Mouse (Mus musculus) midbrain, embryonic 11.5 days (tissue): Measurements from ENCODE around the gene Gm10447. TPM values are rescaled to one million over a fixed set of nuclear protein-coding genes. Genes with fewer than 3 reads are reported as not detected.

Experiments
- ATAC-seq: fragments of 200-750 bp; cut with Nextera tagmentation; 2 replicates; pipeline ENCODE4 v1.8.0; 2017; ENCODE audit warnings: moderate TSS enrichment, moderate library complexity; ENCODE audit not compliant: low FRiP score
- DNase-seq: peaks from one replicate; pipeline ENCODE4 v3.0.0; 2015; ENCODE audit warnings: low spot score; ENCODE audit errors: missing footprints
- H3K27ac ChIP-seq: fragments of 300-500 bp; sonication (generic); 2 replicates; pipeline ENCODE4 v1.5.1; 2014; ENCODE audit warnings: low read depth, low read length
- H3K27me3 ChIP-seq: fragments of 300-500 bp; sonication (generic); 2 replicates; pipeline ENCODE4 v1.6.1; 2014; ENCODE audit warnings: mild to moderate bottlenecking, low read length, moderate library complexity, mixed read lengths; ENCODE audit not compliant: control insufficient read depth, insufficient read depth
- H3K36me3 ChIP-seq: fragments of 300-500 bp; sonication (generic); 2 replicates; pipeline ENCODE4 v1.6.1; 2014; ENCODE audit warnings: mild to moderate bottlenecking, low read length, moderate library complexity, mixed read lengths; ENCODE audit not compliant: control insufficient read depth, insufficient read depth
- H3K4me1 ChIP-seq: fragments of 300-500 bp; sonication (generic); 2 replicates; pipeline ENCODE4 v1.6.1; 2014; ENCODE audit warnings: low read length; ENCODE audit not compliant: control insufficient read depth, insufficient read depth
- H3K4me2 ChIP-seq: fragments of 300-500 bp; sonication (generic); 2 replicates; pipeline ENCODE4 v1.6.1; 2014; ENCODE audit warnings: mild to moderate bottlenecking, moderate library complexity
- H3K4me3 ChIP-seq: fragments of 300-500 bp; sonication (generic); 2 replicates; pipeline ENCODE4 v1.5.1; 2014; ENCODE audit warnings: low read depth, low read length
- H3K9ac ChIP-seq: fragments of 300-500 bp; sonication (generic); 2 replicates; pipeline ENCODE4 v1.6.1; 2014; ENCODE audit warnings: low read length
- H3K9me3 ChIP-seq: fragments of 300-500 bp; sonication (generic); 2 replicates; pipeline ENCODE4 v1.6.1; 2016; ENCODE audit warnings: low read length; ENCODE audit not compliant: control insufficient read depth
- WGBS: fragments of 180-500 bp; shearing (Covaris S2); extraction: QIAGEN DNeasy Blood & Tissue Kit; methylation state at CpG from one replicate; pipeline ENCODE4 v1.1.7; 2014; 5-methylcytosine and 5-hydroxymethylcytosine counted together
- polyA plus RNA-seq: library from polyadenylated mRNA; unstranded; fragments of >200 nt; fragmentation: Nextera tagmentation; extraction: Ambion mirVana; gene quantifications from 2 replicates; pipeline ENCODE4 v1.2.1, GENCODE M21; 2014

The Gm10447 gene
- polyA plus RNA-seq, 1 experiment from 2014 or later = not detected

DNA sequence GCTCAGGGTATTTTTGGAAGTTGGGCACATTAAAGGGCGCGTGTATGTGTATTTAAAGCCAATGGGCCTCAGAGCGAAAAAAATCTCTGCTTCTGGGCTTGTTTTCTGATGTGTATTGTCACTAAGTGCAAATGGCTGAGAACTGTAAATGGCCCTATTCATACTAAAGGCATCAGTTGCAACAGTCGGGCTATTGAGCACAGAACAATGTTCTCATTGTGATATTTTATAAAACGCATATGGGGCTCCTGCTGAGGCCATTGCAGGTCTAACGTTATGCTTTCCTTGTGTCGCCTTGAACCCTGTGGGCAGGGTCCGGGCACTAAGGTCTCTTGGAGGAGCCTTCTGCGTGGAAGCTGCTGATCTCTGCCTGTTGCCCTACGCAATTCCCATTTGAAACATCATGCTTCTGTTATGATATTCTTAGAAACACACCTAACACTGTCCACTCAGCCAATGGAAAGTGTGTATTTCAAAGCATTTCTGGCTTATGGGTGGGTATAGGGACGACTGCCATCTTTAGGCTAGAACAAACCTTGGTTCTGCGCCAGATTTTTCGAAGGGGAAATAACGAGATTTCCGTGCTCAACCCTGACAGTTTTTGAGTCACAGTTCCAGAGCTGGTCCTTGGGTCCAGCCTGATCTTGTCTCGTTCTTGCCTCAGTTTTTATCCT, 12.5 kb upstream of the Gm10447 start:
- WGBS = 48% methylated on average over 16 of the region's 16 CpGs
- Histone ChIP-seq H3K9me3 (no peaks in the 10 kb centered on the region), H3K27me3 (peaks cover 53% of the 10 kb centered on the region), H3K9ac (no peak overlapping the region), H3K27ac (no peak overlapping the region), H3K4me1 (peaks cover 9% of the 10 kb centered on the region), H3K4me3 (no peak overlapping the region), H3K36me3 (no peaks in the 10 kb centered on the region), H3K4me2 (no peak overlapping the region)
- ATAC-seq = no peak
- peak; percentile 82 for DNase-seq

DNA sequence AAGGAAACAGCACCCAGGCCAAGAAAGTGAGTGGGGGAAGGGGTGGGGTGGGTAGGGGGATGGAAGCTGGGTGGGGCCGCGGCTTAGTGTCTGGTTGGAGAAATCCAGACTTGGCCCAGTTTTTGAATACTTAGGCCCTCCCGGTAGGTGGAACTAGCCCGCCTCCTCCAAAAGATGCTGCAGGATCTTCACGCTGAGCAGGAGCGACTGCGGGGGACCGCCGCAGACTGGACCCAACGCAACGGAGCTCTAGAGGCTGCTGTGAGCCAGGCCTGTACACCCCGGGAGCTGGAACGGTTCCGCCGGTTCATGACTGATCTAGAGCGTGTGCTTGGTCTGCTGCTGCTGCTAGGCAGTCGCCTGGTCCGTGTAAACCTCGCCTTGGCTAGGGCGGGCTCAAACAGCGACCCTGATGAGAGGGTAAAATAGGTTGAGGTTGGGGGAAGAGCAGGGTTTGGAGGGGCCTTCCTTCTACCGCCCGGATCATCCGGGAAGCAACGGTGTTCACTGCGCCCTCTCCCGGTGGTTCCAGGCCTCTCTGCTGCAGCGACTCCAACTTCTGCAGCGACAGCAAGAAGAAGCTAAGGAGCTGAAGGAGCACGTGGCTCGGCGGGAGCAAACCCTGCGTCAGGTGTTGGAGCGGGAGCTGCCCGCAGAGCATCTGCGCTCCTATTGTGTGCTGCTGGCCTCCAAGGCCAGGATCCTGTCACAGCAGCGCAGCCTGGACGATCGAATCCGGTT, 9.5 kb upstream of the Gm10447 start:
- H3K9ac ChIP-seq = peak overlapping the region; percentile 46; the same call in 1 of the 2 replicates
- no peaks in the 10 kb centered on the region for H3K36me3 ChIP-seq
- H3K9me3 ChIP-seq = no peaks in the 10 kb centered on the region
- H3K4me1 ChIP-seq = peaks cover 13% of the 10 kb centered on the region
- 3% methylated on average over 40 of the region's 40 CpGs for WGBS
- peak overlapping the region; percentile 42 for H3K4me2 ChIP-seq
- peaks cover 75% of the 10 kb centered on the region for H3K27me3 ChIP-seq
- ATAC-seq (peak; percentile 60; the same call in 1 of the 2 replicates), DNase-seq (peak; percentile 98)
- no peak overlapping the region for H3K27ac ChIP-seq
- H3K4me3 ChIP-seq = 0 out of 2 replicates have a peak overlapping the region, but pooled peaks have one; percentile 6

DNA sequence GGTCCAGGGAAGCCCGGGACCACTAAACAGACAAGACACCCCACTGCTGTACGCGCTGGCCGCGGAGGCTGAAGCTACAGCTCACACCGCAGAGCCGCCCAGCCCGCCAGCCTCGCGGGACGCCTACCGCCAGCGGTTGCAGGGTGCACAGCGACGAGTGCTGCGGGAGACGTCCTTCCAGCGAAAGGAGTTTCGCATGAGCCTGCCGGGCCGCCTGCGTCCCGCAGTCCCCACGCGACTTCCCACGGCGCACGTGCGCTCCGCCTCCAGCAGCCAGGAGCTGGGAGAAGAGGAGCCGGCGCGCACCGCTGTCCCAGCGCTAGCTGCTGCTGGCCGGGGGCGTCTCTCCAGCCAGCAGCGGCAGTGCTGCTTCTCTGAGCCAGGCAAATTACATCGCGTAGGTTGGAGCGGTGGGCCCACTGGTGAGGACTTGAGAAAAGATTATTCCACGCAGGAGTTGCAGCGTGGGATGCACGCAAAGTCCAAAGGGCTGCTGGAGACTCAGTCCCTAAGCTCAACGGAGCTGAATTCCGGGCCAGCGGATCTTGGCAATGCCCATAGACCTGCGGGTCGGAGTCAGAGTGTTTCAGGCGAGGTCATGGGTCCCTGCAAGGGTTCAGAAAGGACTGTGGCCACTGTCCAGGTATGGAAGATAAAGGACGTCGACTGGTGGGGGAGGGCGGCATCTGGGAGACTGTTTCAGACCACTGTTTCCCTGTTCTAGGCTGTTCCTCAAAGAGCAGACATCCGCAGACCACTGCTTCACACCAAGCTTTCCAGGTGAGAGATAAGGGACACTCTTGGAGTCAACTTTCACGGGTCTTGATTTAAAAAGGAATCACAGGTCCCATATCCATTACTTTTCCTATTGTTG, 6.9 kb upstream of the Gm10447 start:
- ATAC-seq = no peak
- no peak overlapping the region for H3K27ac ChIP-seq
- peak overlapping the region; percentile 47; the same call in 1 of the 2 replicates for H3K9ac ChIP-seq
- DNase-seq = peak; percentile 94
- H3K27me3 ChIP-seq = peaks cover 63% of the 10 kb centered on the region
- no peaks in the 10 kb centered on the region for H3K9me3 ChIP-seq
- H3K4me3 ChIP-seq = peak overlapping the region; percentile 36
- peak overlapping the region; percentile 64 for H3K4me2 ChIP-seq
- peaks cover 4% of the 10 kb centered on the region; the same call in 1 of the 2 replicates for H3K4me1 ChIP-seq
- 6% methylated on average over 55 of the region's 55 CpGs for WGBS
- H3K36me3 ChIP-seq = no peaks in the 10 kb centered on the region

DNA sequence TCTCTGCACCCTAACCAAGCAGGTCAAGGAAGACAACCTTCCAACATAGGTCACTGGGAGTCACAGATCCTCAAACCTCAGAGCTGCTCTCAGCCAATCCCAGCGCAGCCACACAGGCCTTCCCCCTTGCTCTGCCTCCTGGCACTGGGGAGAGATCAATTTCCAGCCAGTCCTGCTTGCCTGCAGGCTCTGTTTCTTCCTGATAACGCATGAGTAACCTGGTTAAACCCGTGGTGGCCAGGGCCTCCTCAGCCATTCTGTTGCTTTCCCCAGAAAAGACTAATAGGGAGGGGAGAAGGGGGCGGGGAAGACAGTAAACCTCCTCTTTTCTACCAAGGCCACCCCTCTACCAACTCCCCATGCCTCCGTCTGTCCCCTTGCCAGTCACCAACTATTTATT, 4.8 kb upstream of the Gm10447 start:
- Histone ChIP-seq H3K9ac (no peak overlapping the region), H3K4me2 (no peak overlapping the region), H3K4me3 (no peak overlapping the region), H3K9me3 (no peaks in the 10 kb centered on the region), H3K36me3 (no peaks in the 10 kb centered on the region), H3K27me3 (peaks cover 71% of the 10 kb centered on the region), H3K27ac (no peak overlapping the region), H3K4me1 (peaks cover 6% of the 10 kb centered on the region; the same call in 1 of the 2 replicates)
- 17% methylated on average over 5 of the region's 5 CpGs for WGBS
- ATAC-seq = no peak
- no peak for DNase-seq

DNA sequence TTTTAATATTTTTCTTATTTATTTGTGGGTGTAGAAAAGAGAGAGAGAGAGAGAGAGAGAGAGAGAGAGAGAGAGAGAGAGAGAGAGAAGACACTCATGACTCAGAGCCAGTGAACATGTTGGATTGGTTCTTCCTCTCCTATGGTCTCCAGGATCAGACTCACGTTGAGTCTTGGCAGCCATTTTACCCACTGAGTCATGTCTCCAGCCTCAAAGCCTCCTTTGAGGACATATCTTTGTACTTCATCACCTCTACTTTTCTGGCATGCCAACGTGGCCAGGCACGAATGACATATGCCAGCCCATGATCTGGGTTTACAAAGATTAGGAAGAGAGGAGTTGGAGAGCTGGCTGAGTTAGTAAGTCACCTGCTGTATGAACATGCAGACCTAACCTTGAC, 3.3 kb upstream of the Gm10447 start:
- no peak for ATAC-seq
- no peak overlapping the region for H3K4me2 ChIP-seq
- DNase-seq = no peak
- no peak overlapping the region for H3K4me3 ChIP-seq
- peaks cover 6% of the 10 kb centered on the region; the same call in 1 of the 2 replicates for H3K4me1 ChIP-seq
- H3K36me3 ChIP-seq = no peaks in the 10 kb centered on the region
- WGBS = 82% methylated on average over 3 of the region's 3 CpGs
- H3K27ac ChIP-seq = no peak overlapping the region
- peaks cover 62% of the 10 kb centered on the region for H3K27me3 ChIP-seq
- H3K9me3 ChIP-seq = no peaks in the 10 kb centered on the region
- no peak overlapping the region for H3K9ac ChIP-seq

DNA sequence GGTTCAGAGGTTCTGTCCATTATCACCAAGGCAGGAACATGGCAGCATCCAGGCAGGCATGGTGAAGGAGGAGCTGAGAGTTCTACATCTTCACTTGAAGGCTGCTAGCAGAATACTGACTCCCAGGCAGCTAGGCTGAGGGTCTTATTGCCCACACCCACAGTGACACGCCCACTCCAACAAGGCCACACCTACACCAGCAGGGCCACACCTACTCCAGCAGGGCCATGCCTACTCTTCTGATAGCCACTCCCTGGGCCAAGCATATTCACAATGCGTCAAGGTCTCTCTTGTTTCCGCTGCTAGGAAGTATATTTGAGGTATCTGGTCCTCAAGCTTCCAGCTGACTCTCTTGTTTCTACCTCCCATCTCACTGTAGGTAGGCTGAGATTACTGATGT, 2.1 kb upstream of the Gm10447 start:
- 50% methylated on average over 3 of the region's 3 CpGs for WGBS
- H3K4me3 ChIP-seq = no peak overlapping the region
- peaks cover 6% of the 10 kb centered on the region; the same call in 1 of the 2 replicates for H3K4me1 ChIP-seq
- no peaks in the 10 kb centered on the region for H3K9me3 ChIP-seq
- H3K36me3 ChIP-seq = no peaks in the 10 kb centered on the region
- no peak for DNase-seq
- no peak overlapping the region for H3K4me2 ChIP-seq
- H3K9ac ChIP-seq = no peak overlapping the region
- H3K27ac ChIP-seq = no peak overlapping the region
- peaks cover 50% of the 10 kb centered on the region for H3K27me3 ChIP-seq
- no peak for ATAC-seq

DNA sequence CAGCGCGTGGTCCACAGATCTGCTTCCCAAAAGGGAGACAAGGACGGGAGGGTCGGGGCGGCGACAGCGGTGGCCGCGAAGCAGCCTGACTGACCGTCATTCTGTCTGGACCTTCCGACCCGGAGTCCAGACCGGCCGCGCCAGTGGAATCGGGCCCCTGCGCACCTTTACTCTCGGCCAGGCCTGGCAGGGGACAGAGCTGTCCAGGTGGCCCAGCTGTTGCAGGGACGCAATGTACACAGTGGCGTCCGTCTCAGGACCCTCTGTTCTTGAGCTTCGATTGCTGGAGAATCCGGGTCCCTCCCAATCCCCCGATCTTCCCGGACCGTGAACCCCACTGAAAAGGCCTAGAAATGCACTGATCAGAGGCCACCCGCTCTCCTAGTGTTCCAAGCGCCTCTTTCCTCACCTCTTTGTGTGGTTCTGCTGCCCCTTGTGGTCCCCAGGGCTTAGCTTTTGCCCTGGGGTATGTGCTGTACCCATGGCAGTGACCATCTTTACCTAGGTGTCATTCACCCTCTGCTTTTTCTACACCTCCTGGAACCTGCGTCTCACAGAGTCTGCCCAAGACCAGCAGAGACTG, 553 bp upstream of the Gm10447 start:
- WGBS = 4% methylated on average over 29 of the region's 29 CpGs
- DNase-seq (peak; percentile 88), ATAC-seq (peak; percentile 19; the same call in 1 of the 2 replicates)
- Histone ChIP-seq H3K4me2 (peak overlapping the region; percentile 83), H3K27ac (no peak overlapping the region), H3K9ac (peak overlapping the region; percentile 62), H3K4me1 (0 out of 2 replicates have a peak, but pooled peaks cover 3% of the 10 kb centered on the region), H3K4me3 (peak overlapping the region; percentile 43), H3K36me3 (no peaks in the 10 kb centered on the region), H3K9me3 (no peaks in the 10 kb centered on the region), H3K27me3 (peaks cover 34% of the 10 kb centered on the region)

DNA sequence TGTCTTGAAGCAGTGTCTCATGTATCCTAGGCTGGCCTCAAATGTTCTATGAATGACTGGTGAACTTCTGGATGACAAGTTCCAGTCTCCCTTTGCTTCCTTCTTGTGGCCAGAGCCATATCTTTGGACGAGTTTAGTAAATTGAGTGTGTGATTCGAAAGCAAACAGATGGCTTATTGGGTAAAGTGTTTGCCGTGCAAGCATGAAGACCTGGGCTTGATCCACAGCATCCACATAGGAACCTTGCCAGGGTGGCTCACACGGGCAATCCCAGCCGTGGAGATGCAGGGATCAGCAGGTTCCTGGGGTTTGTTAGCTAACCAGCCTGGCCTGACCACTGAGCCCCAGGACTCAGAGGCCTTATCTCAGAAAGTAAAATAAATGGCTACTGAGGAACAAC, 3.9 kb downstream of the Gm10447 start:
- Histone ChIP-seq H3K4me2 (no peak overlapping the region), H3K9ac (no peak overlapping the region), H3K27ac (no peak overlapping the region), H3K4me3 (no peak overlapping the region), H3K9me3 (no peaks in the 10 kb centered on the region), H3K36me3 (no peaks in the 10 kb centered on the region), H3K4me1 (0 out of 2 replicates have a peak, but pooled peaks cover 3% of the 10 kb centered on the region), H3K27me3 (peaks cover 17% of the 10 kb centered on the region)
- DNase-seq (no peak), ATAC-seq (no peak)
- WGBS = 85% methylated on average over 5 of the region's 5 CpGs
